Comparison of ENCODE assay signal across 26 mouse cellular contexts in genomic region chr2:152317054-152317453, GRCm38 (mm10). TPM values are rescaled to one million over a fixed set of nuclear protein-coding genes. Genes with fewer than 3 reads are reported as not detected.
"Had no signal": no experiment of that assay in that cellular context is flagged by ENCODE, and none has a peak within 500 bp of the region (broad histone marks: within the 10 kb centered on the region; RNA-seq: fewer than 3 reads in every experiment).

No protein-coding gene starts in this region.

- H3K4me3 ChIP-seq: limb, embryonic 10.5 days; limb, embryonic 13.5 days; liver, embryonic 12.5 days; liver, embryonic 15.5 days; lung, embryonic 15.5 days; megakaryocyte, embryonic 14.5 days; midbrain, embryonic 10.5 days; midbrain, embryonic 13.5 days; myocyte; neural tube, embryonic 13.5 days; stomach, embryonic 15.5 days had no signal

- H3K4me1 ChIP-seq: limb, embryonic 10.5 days; limb, embryonic 13.5 days; liver, embryonic 12.5 days; liver, embryonic 15.5 days; lung, embryonic 15.5 days; megakaryocyte, embryonic 14.5 days; midbrain, embryonic 10.5 days; midbrain, embryonic 13.5 days; neural tube, embryonic 13.5 days; stomach, embryonic 15.5 days had no signal

- ATAC-seq: liver, embryonic 12.5 days; midbrain, embryonic 13.5 days; midbrain, embryonic 16.5 days had no signal

- DNase-seq: kidney, postnatal 14 days; kidney, postnatal 4 days; liver; lung, adult 18-20 months; lung, postnatal 10 days; lung, postnatal 36 days; retina, postnatal 1 day; right cerebral cortex, postnatal 25 days; spleen, adult 18-20 months; thymus, adult 2 months; thymus, postnatal 14 days; thymus, postnatal 4 days had no signal

- H3K27ac ChIP-seq: limb, embryonic 10.5 days; limb, embryonic 13.5 days; liver, embryonic 12.5 days; liver, embryonic 15.5 days; lung, embryonic 15.5 days; midbrain, embryonic 10.5 days; midbrain, embryonic 13.5 days; neural tube, embryonic 13.5 days; stomach, embryonic 15.5 days had no signal

- H3K27me3 ChIP-seq: limb, embryonic 13.5 days; liver, embryonic 12.5 days; liver, embryonic 15.5 days; lung, embryonic 15.5 days; megakaryocyte, embryonic 14.5 days; midbrain, embryonic 13.5 days; neural tube, embryonic 13.5 days; stomach, embryonic 15.5 days had no signal

RNA-seq across cellular contexts. Expression of gene Trib3, which starts 26.8 kb away (rescaled TPM):
- total RNA-seq: monocyte, adult 5-6 weeks had no signal

RNA-seq across cellular contexts. Expression of gene Nrsn2, which starts 59.4 kb away (rescaled TPM):
- total RNA-seq: monocyte, adult 5-6 weeks; neutrophil, adult 5-6 weeks had no signal
- polyA plus RNA-seq: liver, embryonic 15.5 days; myocyte had no signal
